Mouse (Mus musculus) neural tube, embryonic 11.5 days (tissue): ENCODE measurements around the gene Cct8. TPM values are rescaled to one million over a fixed set of nuclear protein-coding genes. Genes with fewer than 3 reads are reported as not detected.

Experiments
- ATAC-seq: fragments of 200-750 bp; cut with Nextera tagmentation; 2 replicates; pipeline ENCODE4 v1.8.0; 2017; ENCODE audit warnings: moderate number of reproducible peaks, mild to moderate bottlenecking, moderate TSS enrichment, moderate library complexity; ENCODE audit not compliant: insufficient read depth, low FRiP score, low TSS enrichment
- DNase-seq: peaks from one replicate; pipeline ENCODE4 v3.0.0-alpha.2; 2015; ENCODE audit warnings: low spot score
- H3K27ac ChIP-seq: fragments of 300-500 bp; sonication (generic); 2 replicates; pipeline ENCODE4 v1.5.1; 2014; ENCODE audit warnings: low read depth, mild to moderate bottlenecking, low read length
- H3K27me3 ChIP-seq: fragments of 300-500 bp; sonication (generic); 2 replicates; pipeline ENCODE4 v1.6.1; 2014; ENCODE audit warnings: mild to moderate bottlenecking, low read length, mixed read lengths; ENCODE audit not compliant: control insufficient read depth, insufficient read depth
- H3K36me3 ChIP-seq: fragments of 300-500 bp; sonication (generic); 2 replicates; pipeline ENCODE4 v1.6.1; 2014; ENCODE audit warnings: mild to moderate bottlenecking, low read length, moderate library complexity, mixed read lengths; ENCODE audit not compliant: control insufficient read depth, insufficient read depth
- H3K4me1 ChIP-seq: fragments of 300-500 bp; sonication (generic); 2 replicates; pipeline ENCODE4 v1.6.1; 2014; ENCODE audit warnings: low read length, mixed read lengths; ENCODE audit not compliant: control insufficient read depth, insufficient read depth
- H3K4me2 ChIP-seq: fragments of 300-500 bp; sonication (generic); 2 replicates; pipeline ENCODE4 v1.6.1; 2014; ENCODE audit warnings: low read depth, mild to moderate bottlenecking, moderate library complexity
- H3K4me3 ChIP-seq: fragments of 300-500 bp; sonication (generic); 2 replicates; pipeline ENCODE4 v1.5.1; 2014; ENCODE audit warnings: low read depth, low read length
- H3K9ac ChIP-seq: fragments of 300-500 bp; sonication (generic); 2 replicates; pipeline ENCODE4 v1.6.1; 2014; ENCODE audit warnings: mild to moderate bottlenecking, low read length
- H3K9me3 ChIP-seq: fragments of 300-500 bp; sonication (generic); 2 replicates; pipeline ENCODE4 v1.6.1; 2016; ENCODE audit warnings: low read length; ENCODE audit not compliant: control insufficient read depth
- WGBS: fragments of 180-500 bp; shearing (Covaris S2); extraction: QIAGEN DNeasy Blood & Tissue Kit; methylation state at CpG from one replicate; pipeline ENCODE4 v1.1.7; 2014; 5-methylcytosine and 5-hydroxymethylcytosine counted together
- polyA plus RNA-seq: library from polyadenylated mRNA; unstranded; fragments of >200 nt; fragmentation: Nextera tagmentation; extraction: Ambion mirVana; gene quantifications from 2 replicates; pipeline ENCODE4 v1.2.1, GENCODE M21; 2014

The Cct8 gene
- polyA plus RNA-seq, 1 experiment from 2014 or later: 664 TPM

DNA sequence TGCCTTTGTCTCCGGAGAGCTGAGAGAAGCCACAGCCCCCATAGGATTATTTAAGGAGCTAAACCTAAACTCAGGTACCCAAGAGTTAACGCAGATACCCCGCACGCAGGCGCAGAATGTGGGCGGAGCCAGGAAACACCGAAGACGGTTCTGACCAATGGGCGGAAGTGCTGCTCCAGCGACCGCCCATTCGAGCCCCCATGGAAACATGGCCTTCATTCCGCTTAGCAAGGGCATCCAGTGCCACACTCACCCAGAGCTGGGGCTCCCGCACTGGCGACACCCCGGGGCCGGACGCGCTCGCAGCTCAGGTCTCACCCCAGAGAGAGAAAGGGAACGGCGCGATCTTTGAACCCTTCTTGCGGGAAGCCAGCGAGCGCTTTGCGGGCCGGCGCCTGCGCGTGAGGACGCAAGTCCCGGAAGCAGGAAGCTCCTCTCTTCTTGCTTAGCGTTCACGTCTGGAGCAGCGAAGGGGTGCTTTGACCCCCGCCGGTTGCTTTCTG lies 55.4 kb downstream of the Cct8 start, which contains the start of gene Rwdd2b:
Rwdd2b (minus strand) TSS at position 390 of the 503 bp plus-strand sequence.
- peak; percentile 93 for DNase-seq
- Histone ChIP-seq H3K4me3 (peak within 1 kb of the TSS; percentile 75), H3K9me3 (no peaks in the 10 kb centered on the region), H3K27ac (peak within 1 kb of the TSS; percentile 80), H3K9ac (peak within 1 kb of the TSS; percentile 85), H3K36me3 (no peaks in the 10 kb centered on the region), H3K4me1 (no peaks in the 10 kb centered on the region), H3K4me2 (peak within 1 kb of the TSS; percentile 78), H3K27me3 (no peaks in the 10 kb centered on the region)
- peak; percentile 96 for ATAC-seq
- WGBS: under 1% methylated on average over 38 of the region's 38 CpGs

DNA sequence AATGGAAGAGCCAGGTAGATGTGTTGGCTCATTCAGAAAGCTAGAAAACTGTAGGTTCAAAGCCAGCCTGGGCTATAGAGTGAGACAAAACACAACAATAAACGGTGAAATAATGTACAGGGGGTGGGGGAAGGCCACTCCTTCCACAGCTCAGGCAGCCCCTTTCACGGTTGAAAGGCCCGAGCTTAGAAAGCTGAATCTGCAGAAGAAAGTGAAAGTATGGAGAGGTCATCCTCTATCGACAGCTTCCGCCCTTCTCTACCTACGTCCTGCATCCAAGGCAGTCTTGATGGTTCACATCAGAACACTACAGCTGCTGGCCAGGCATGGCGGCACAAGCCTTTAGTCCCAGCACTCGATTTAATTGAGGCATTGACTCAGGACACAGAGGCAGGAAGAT lies 57.0 kb downstream of the Cct8 start:
- Histone ChIP-seq H3K9me3 (no peaks in the 10 kb centered on the region), H3K4me3 (no peak overlapping the region), H3K27me3 (no peaks in the 10 kb centered on the region), H3K4me1 (no peaks in the 10 kb centered on the region), H3K36me3 (no peaks in the 10 kb centered on the region), H3K4me2 (no peak overlapping the region), H3K27ac (no peak overlapping the region), H3K9ac (no peak overlapping the region)
- DNase-seq (no peak), ATAC-seq (no peak)
- WGBS: 90% methylated on average over 8 of the region's 8 CpGs

DNA sequence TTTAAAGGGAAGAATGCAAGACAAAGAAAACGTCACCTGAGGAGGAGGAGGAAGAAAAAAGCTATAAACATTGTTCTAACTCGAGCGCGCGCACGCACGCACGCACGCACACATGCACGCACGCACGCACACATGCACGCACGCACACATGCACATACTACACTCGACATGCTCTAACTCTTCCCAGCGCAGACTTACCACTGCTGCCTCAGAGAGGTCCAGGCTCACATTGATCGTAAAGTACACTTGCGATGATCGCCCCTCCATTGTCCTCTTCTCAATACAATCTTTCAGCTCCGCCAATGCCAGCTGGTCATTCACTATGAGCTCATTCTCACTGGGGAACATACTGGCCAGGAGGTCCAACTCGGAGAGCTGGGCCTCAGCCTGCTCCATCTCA lies 58.6 kb downstream of the Cct8 start:
- H3K27ac ChIP-seq: no peak overlapping the region
- 93% methylated on average over 21 of the region's 21 CpGs for WGBS

DNA sequence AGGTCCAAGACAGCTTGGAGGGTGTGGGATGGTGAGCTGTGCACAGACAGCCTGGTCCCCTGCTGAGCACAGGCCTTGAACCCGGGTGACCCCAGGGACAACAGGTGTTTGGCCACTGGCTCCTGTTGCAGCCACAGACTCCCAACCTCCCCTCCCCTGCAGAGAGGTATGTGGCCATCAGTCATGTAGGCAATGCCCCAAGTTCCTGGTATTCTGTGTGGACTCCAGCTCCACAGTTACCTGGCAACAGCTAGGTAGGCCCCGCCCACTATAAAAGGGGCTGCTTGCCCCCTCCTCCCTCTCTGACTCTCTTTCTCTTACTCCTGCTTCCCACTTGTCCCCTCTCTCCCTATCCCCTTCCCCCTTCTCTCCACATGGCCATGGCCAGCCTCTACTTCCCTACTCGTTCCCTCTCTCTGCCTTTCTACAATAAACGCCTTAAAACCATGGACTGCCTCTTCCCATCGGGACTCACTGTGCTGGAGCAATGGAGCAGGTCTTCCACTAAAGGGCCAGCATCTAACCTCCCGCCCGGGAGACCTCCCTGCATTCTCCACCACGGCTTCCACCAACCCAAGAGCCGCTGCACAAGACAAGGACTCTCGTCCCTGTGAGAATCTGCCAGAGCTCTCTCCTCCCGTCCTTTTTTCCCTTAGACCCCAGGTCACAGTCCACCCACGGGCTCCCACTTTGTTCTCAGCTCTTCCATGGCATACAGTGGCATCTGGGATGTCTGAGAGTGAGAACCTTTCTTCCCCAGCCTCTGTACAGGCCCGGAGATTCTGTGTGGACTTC lies 60.1 kb downstream of the Cct8 start:
- Histone ChIP-seq H3K9me3 (no peaks in the 10 kb centered on the region), H3K4me2 (no peak overlapping the region), H3K9ac (no peak overlapping the region), H3K36me3 (no peaks in the 10 kb centered on the region), H3K27me3 (no peaks in the 10 kb centered on the region), H3K27ac (no peak overlapping the region), H3K4me3 (no peak overlapping the region), H3K4me1 (no peaks in the 10 kb centered on the region)
- WGBS: 85% methylated on average over 13 of the region's 13 CpGs
- DNase-seq: no peak
- ATAC-seq: no peak

More for the DNA sequence above, 58.6 kb downstream of the Cct8 start:
- no peak overlapping the region for H3K4me2 ChIP-seq
- no peak for DNase-seq
- H3K4me3 ChIP-seq: no peak overlapping the region
- no peaks in the 10 kb centered on the region for H3K9me3 ChIP-seq
- no peak for ATAC-seq
- H3K4me1 ChIP-seq: no peaks in the 10 kb centered on the region
- no peaks in the 10 kb centered on the region for H3K27me3 ChIP-seq
- no peak overlapping the region for H3K9ac ChIP-seq
- H3K36me3 ChIP-seq: no peaks in the 10 kb centered on the region

DNA sequence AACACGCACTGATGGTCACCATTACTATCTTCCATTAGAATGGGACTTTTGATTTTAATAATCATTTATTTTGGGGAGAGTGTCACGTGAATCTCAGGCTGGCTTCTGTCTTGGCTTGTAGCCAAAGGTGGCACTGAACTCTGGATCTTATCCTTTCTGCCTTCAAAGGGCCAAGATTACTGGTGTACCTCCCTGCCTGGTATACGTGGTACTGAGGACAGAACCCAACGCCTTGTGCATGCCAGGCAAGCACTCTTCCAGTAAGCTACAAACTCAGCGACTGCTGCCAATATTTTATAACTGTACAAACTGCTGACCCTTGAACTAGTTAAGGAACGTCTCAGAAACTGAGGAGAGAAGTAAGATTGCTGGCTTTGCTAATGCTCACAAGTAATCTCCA lies 60.7 kb downstream of the Cct8 start:
- no peaks in the 10 kb centered on the region for H3K36me3 ChIP-seq
- no peak overlapping the region for H3K4me3 ChIP-seq
- whole genome bisulfite sequencing: 82% methylated on average over 6 of the region's 6 CpGs
- DNase-seq: no peak
- no peaks in the 10 kb centered on the region for H3K4me1 ChIP-seq
- H3K4me2 ChIP-seq: no peak overlapping the region
- no peaks in the 10 kb centered on the region for H3K9me3 ChIP-seq
- no peak overlapping the region for H3K9ac ChIP-seq
- H3K27me3 ChIP-seq: no peaks in the 10 kb centered on the region
- no peak for ATAC-seq
- H3K27ac ChIP-seq: no peak overlapping the region

DNA sequence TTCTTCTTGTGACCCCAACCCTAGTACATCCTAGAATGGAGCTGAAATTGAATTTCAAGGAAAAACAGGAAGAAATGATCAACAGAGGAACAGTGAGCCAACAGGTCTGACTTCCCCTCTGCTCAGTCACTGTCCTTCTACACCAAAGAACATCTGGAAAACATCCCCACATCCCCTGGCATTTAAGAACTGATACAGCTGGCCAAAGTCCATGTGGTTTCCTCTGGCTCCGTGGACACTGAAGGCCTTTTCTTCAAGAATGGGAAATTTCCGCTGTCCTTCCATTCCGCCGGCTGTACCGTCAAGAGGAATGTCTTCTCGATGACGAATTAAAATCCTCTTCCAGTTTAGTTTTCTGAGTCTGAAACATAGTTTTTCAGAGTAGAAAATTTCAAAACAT lies 61.4 kb downstream of the Cct8 start:
- H3K27me3 ChIP-seq: no peaks in the 10 kb centered on the region
- H3K4me1 ChIP-seq: no peaks in the 10 kb centered on the region
- 90% methylated on average over 7 of the region's 7 CpGs for WGBS

More for the DNA sequence above, 61.4 kb downstream of the Cct8 start:
- Histone ChIP-seq H3K27ac (no peak overlapping the region), H3K36me3 (no peaks in the 10 kb centered on the region), H3K9ac (no peak overlapping the region), H3K4me3 (no peak overlapping the region), H3K4me2 (no peak overlapping the region), H3K9me3 (no peaks in the 10 kb centered on the region)
- ATAC-seq (no peak), DNase-seq (no peak)

Other genes starting within 250 kb of the Cct8 start
- 13.8 and 18.4 TPM in 2 replicates for gene N6amt1, start 141.7 kb downstream of the Cct8 start, polyA plus RNA-seq
- gene Ltn1, start 63.3 kb downstream of the Cct8 start, polyA plus RNA-seq: 34.6 and 35.9 TPM in 2 replicates
- 13.3 and 13.6 TPM in 2 replicates for gene Rwdd2b, start 55.3 kb downstream of the Cct8 start, polyA plus RNA-seq
- gene Usp16, start 41.2 kb downstream of the Cct8 start, polyA plus RNA-seq: 51.4 and 53.0 TPM in 2 replicates
- 0.15 TPM in 1 of 2 replicates, not detected in the other for gene Map3k7cl, start 57.5 kb upstream of the Cct8 start, polyA plus RNA-seq
- gene Bach1, start 203.1 kb upstream of the Cct8 start, polyA plus RNA-seq: 23.0 and 23.6 TPM in 2 replicates